Comparison of ENCODE assay signal across 15 mouse cellular contexts in the genomic region with DNA sequence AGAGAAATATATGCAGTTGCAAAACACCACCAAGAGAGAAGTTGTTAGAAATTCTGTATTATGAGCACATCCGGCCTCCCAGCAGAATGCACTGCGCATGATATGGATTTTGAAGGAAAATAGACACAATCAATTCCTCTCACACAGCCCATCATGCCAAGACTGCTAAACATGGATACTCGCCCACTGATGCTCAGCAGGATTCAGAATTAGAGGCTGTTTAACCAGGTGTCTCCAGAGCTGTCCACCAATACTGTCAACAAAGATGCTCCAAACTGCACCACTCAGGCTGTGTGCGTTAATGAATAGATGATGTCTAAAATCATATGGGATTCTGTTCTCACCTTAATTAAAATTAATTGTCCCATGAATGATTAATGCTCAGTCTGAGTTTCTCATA.
"Had no signal": no experiment of that assay in that cellular context is flagged by ENCODE, and none has a peak within 500 bp of the region (broad histone marks: within the 10 kb centered on the region; RNA-seq: fewer than 3 reads in every experiment).

No protein-coding gene starts in this region.

- DNase-seq: kidney, adult 9 months; kidney, postnatal 14 days; kidney, postnatal 4 days; liver, embryonic 13.5 days; lung, adult 2 months; lung, postnatal 14 days; lung, postnatal 4 days; right cerebral cortex, adult 18-20 months; right cerebral cortex, postnatal 14 days; right cerebral cortex, postnatal 4 days; thymus, adult 2 months; thymus, postnatal 14 days; thymus, postnatal 4 days had no signal

- H3K9me3 ChIP-seq: liver, embryonic 13.5 days; midbrain, embryonic 12.5 days had no signal

- H3K36me3 ChIP-seq: liver, embryonic 13.5 days; midbrain, embryonic 12.5 days had no signal

- H3K4me1 ChIP-seq: liver, embryonic 13.5 days; midbrain, embryonic 12.5 days had no signal

- H3K4me3 ChIP-seq: liver, embryonic 13.5 days; midbrain, embryonic 12.5 days had no signal

- H3K9ac ChIP-seq: liver, embryonic 13.5 days; midbrain, embryonic 12.5 days had no signal

- H3K27me3 ChIP-seq: liver, embryonic 13.5 days; midbrain, embryonic 12.5 days had no signal

- H3K27ac ChIP-seq: liver, embryonic 13.5 days; midbrain, embryonic 12.5 days; stomach, postnatal 0 days had no signal

- H3K4me2 ChIP-seq: liver, embryonic 13.5 days; midbrain, embryonic 12.5 days had no signal
